Mouse (Mus musculus): ENCODE results near the gene Stt3b.

- TF ChIP-seq CTCF (IDR thresholded peaks at IDR 0.05; ENCODE audit: borderline replicate concordance, control insufficient read depth, extremely low read depth, insufficient read depth, low read length, poor library complexity): no peak
- no peak for TF ChIP-seq POLR2A (IDR thresholded peaks at IDR 0.05; ENCODE audit: control insufficient read depth, extremely low read depth, insufficient read depth, low read length, poor library complexity)
These were observed 66.6 kb downstream of the Stt3b start for GRCm38 (mm10) chr9:115243630-115244029.

Data from thymus, adult 2 months (tissue).